Mouse (Mus musculus): ENCODE results near the gene Vmn1r114. TPM values are rescaled to one million over a fixed set of nuclear protein-coding genes. Genes with fewer than 3 reads are reported as not detected.
"Not testable (repeated sequence)": the region's sequence is repeated elsewhere in the genome, so short reads cannot be mapped to it uniquely, and the experiment has no call there.

Vmn1r114 gene
- total RNA-seq (2022) = not detected

GRCm38 (mm10) chr7:20812086-20812485, at the start of gene Vmn1r114:
Vmn1r114 (minus strand) TSS chr7:20812186.
- not testable (repeated sequence) for DNase-seq

GRCm38 (mm10) chr7:20844885-20845284, 32.9 kb upstream of the Vmn1r114 start, which contains the start of gene Vmn1r115:
Vmn1r115 (minus strand) TSS chr7:20844985.
- not testable (repeated sequence) for DNase-seq

GRCm38 (mm10) chr7:20786985-20787384, 25.0 kb downstream of the Vmn1r114 start, which contains the start of gene Vmn1r113:
Vmn1r113 (plus strand) TSS chr7:20787285.
- DNase-seq = not testable (repeated sequence)

- not testable (repeated sequence) for DNase-seq
Measured at GRCm38 (mm10) chr7:20770885-20771284, 41.1 kb downstream of the Vmn1r114 start, which contains the start of gene Vmn1r112. Vmn1r112 (plus strand) TSS chr7:20771185.

Other genes with a start within 250 kb of the Vmn1r114 start
- not detected for gene Gm4141, start 235.9 kb downstream of the Vmn1r114 start, total RNA-seq (2022)
- not detected for gene Gm4513, start 213.2 kb downstream of the Vmn1r114 start, total RNA-seq (2022)
- not detected for gene Vmn1r107, start 143.3 kb downstream of the Vmn1r114 start, total RNA-seq (2022)
- gene Vmn1r111, start 109.0 kb downstream of the Vmn1r114 start, total RNA-seq (2022) = not detected
- not detected for gene Gm10668, start 81.6 kb downstream of the Vmn1r114 start, total RNA-seq (2022)
- not detected for gene Vmn1r112, start 41.0 kb downstream of the Vmn1r114 start, total RNA-seq (2022)
- not detected for gene Vmn1r113, start 24.9 kb downstream of the Vmn1r114 start, total RNA-seq (2022)
- gene Vmn1r115, start 32.8 kb upstream of the Vmn1r114 start, total RNA-seq (2022) = not detected
- not detected for gene Vmn1r116, start 60.1 kb upstream of the Vmn1r114 start, total RNA-seq (2022)
- not detected for gene Vmn1r117, start 71.9 kb upstream of the Vmn1r114 start, total RNA-seq (2022)
- gene Vmn1r118, start 100.2 kb upstream of the Vmn1r114 start, total RNA-seq (2022) = not detected
- gene Vmn1r119, start 200.3 kb upstream of the Vmn1r114 start, total RNA-seq (2022) = not detected
- gene Vmn1r120, start 241.6 kb upstream of the Vmn1r114 start, total RNA-seq (2022) = not detected